Mouse (Mus musculus) MEL (cell line): ENCODE data around the gene Gm49388. TPM values are rescaled to one million over a fixed set of nuclear protein-coding genes. Genes with fewer than 3 reads are reported as not detected.

Source experiments
- DNase-seq: peaks from one replicate; pipeline ENCODE4 v3.0.0; 2011; ENCODE audit warnings: low read depth, low spot score
- H3K27ac ChIP-seq: 2 replicates; pipeline ENCODE4 v1.5.1; 2012; ENCODE audit warnings: low read depth, mild to moderate bottlenecking, control low read depth, low read length, moderate library complexity; ENCODE audit not compliant: control insufficient read depth
- H3K27me3 ChIP-seq, 2 experiments: fragments of 150-350 bp in 1 of 2; sonication (generic) in 1 of 2; 2 replicates each; pipeline ENCODE4 v1.6.1; 2012; ENCODE audit warnings: low read length in 2 of 2, mild to moderate bottlenecking in 2 of 2, improper control_type of control experiment in 1 of 2, moderate library complexity in 1 of 2; ENCODE audit not compliant: insufficient read depth in 2 of 2, control insufficient read depth in 1 of 2
- H3K36me3 ChIP-seq, 2 experiments: 2 replicates each; pipeline ENCODE4 v1.6.1; 2012 to 2014; ENCODE audit warnings: low read length in 2 of 2, improper control_type of control experiment in 1 of 2, inconsistent platforms in 1 of 2, mild to moderate bottlenecking in 1 of 2; ENCODE audit not compliant: insufficient read depth in 2 of 2, control insufficient read depth in 1 of 2
- H3K4me1 ChIP-seq, 2 experiments: fragments of 150-350 bp in 1 of 2; sonication (generic) in 1 of 2; 2 replicates each; pipeline ENCODE4 v1.6.1; 2012; ENCODE audit warnings: low read length in 2 of 2, improper control_type of control experiment in 1 of 2, mild to moderate bottlenecking in 1 of 2; ENCODE audit not compliant: insufficient read depth in 2 of 2, control insufficient read depth in 1 of 2
- H3K4me3 ChIP-seq, 2 experiments: fragments of 150-350 bp in 1 of 2; sonication (generic) in 1 of 2; 2 replicates each; pipeline ENCODE4 v1.5.1; 2012; ENCODE audit warnings: low read depth in 2 of 2, low read length in 2 of 2, mild to moderate bottlenecking in 2 of 2, moderate library complexity in 2 of 2, control low read depth in 1 of 2, improper control_type of control experiment in 1 of 2; ENCODE audit not compliant: control insufficient read depth in 1 of 2, insufficient read depth in 1 of 2
- H3K79me2 ChIP-seq: 2 replicates; pipeline ENCODE4 v1.6.1; 2012; ENCODE audit warnings: mild to moderate bottlenecking, low read length, moderate library complexity; ENCODE audit not compliant: control insufficient read depth, poor library complexity, insufficient read depth
- H3K9ac ChIP-seq: 2 replicates; pipeline ENCODE4 v1.6.1; 2012; ENCODE audit warnings: low read depth, mild to moderate bottlenecking, control low read depth, low read length, moderate library complexity; ENCODE audit not compliant: control insufficient read depth, poor library complexity, severe bottlenecking
- H3K9me3 ChIP-seq: fragments of 150-350 bp; sonication (generic); replicated peaks from 2 replicates; pipeline ENCODE4 v1.6.1; 2012; ENCODE audit warnings: mild to moderate bottlenecking, low read length, improper control_type of control experiment, moderate library complexity; ENCODE audit not compliant: insufficient read depth
- BHLHE40 ChIP-seq: IDR thresholded peaks from 2 replicates; pipeline ENCODE4 v1.6.1; 2012; ENCODE audit warnings: low read depth, mild to moderate bottlenecking, inconsistent platforms, low read length, improper control_type of control experiment, borderline replicate concordance
- CHD2 ChIP-seq: IDR thresholded peaks from 2 replicates; pipeline ENCODE4 v1.6.1; 2011; ENCODE audit warnings: low read length, improper control_type of control experiment
- GABPA ChIP-seq: IDR thresholded peaks from 2 replicates; pipeline ENCODE4 v1.6.1; 2012; ENCODE audit warnings: low read depth, mild to moderate bottlenecking, inconsistent platforms, low read length, improper control_type of control experiment, moderate library complexity
- GATA1 ChIP-seq: IDR thresholded peaks from 2 replicates; pipeline ENCODE4 v1.6.1; 2011; ENCODE audit warnings: low read depth, low read length, improper control_type of control experiment
- HCFC1 ChIP-seq: IDR thresholded peaks from 2 replicates; pipeline ENCODE4 v1.6.1; 2012; ENCODE audit warnings: low read depth, mild to moderate bottlenecking, inconsistent platforms, low read length, improper control_type of control experiment, moderate library complexity
- JUND ChIP-seq: IDR thresholded peaks from 2 replicates; pipeline ENCODE4 v1.6.1; 2011; ENCODE audit warnings: low read depth, mild to moderate bottlenecking, improper control_type of control experiment, low read length
- MAX ChIP-seq: IDR thresholded peaks from 2 replicates; pipeline ENCODE4 v1.6.1; 2011; ENCODE audit warnings: low read length, improper control_type of control experiment
- MEF2A ChIP-seq: IDR thresholded peaks from 2 replicates; pipeline ENCODE4 v1.6.1; 2014; ENCODE audit warnings: low read depth, mild to moderate bottlenecking, inconsistent platforms, low read length, improper control_type of control experiment; ENCODE audit not compliant: poor library complexity, insufficient replicate concordance, severe bottlenecking; ENCODE audit errors: extremely low read depth
- MYB ChIP-seq: IDR thresholded peaks from 2 replicates; pipeline ENCODE4 v1.6.1; 2011; ENCODE audit warnings: mild to moderate bottlenecking, low read depth, low read length, improper control_type of control experiment
- NRF1 ChIP-seq: IDR thresholded peaks from 2 replicates; pipeline ENCODE4 v1.6.1; 2014; ENCODE audit warnings: low read depth, mild to moderate bottlenecking, inconsistent platforms, low read length, improper control_type of control experiment, moderate library complexity; ENCODE audit not compliant: poor library complexity, insufficient read depth, severe bottlenecking
- POLR2AphosphoS5 ChIP-seq: IDR thresholded peaks from 2 replicates; pipeline ENCODE4 v1.6.1; 2012; ENCODE audit warnings: low read depth, borderline replicate concordance, mild to moderate bottlenecking, inconsistent platforms, low read length, moderate library complexity, mixed read lengths
- RCOR1 ChIP-seq: IDR thresholded peaks from 2 replicates; pipeline ENCODE4 v1.6.1; 2012; ENCODE audit warnings: low read depth, mild to moderate bottlenecking, inconsistent platforms, low read length, improper control_type of control experiment
- SIN3A ChIP-seq: IDR thresholded peaks from 2 replicates; pipeline ENCODE4 v1.6.1; 2012; ENCODE audit warnings: low read length, improper control_type of control experiment, inconsistent platforms
- SMC3 ChIP-seq: IDR thresholded peaks from 2 replicates; pipeline ENCODE4 v1.6.1; 2011; ENCODE audit warnings: low read depth, low read length, improper control_type of control experiment
- TAL1 ChIP-seq: IDR thresholded peaks from 2 replicates; pipeline ENCODE4 v1.6.1; 2012; ENCODE audit warnings: mild to moderate bottlenecking, inconsistent platforms, low read length, moderate library complexity, mixed read lengths
- ZKSCAN1 ChIP-seq: IDR thresholded peaks from 2 replicates; pipeline ENCODE4 v1.6.1; 2012; ENCODE audit warnings: low read depth, mild to moderate bottlenecking, inconsistent platforms, low read length, improper control_type of control experiment, moderate library complexity
- ZMIZ1 ChIP-seq: IDR thresholded peaks from 2 replicates; pipeline ENCODE4 v1.6.1; 2012; ENCODE audit warnings: low read depth, mild to moderate bottlenecking, inconsistent platforms, low read length, improper control_type of control experiment, moderate library complexity
- ZNF384 ChIP-seq: IDR thresholded peaks from 2 replicates; pipeline ENCODE4 v1.6.1; 2012; ENCODE audit warnings: low read depth, mild to moderate bottlenecking, inconsistent platforms, low read length, improper control_type of control experiment
- polyA plus RNA-seq, 2 experiments: library from polyadenylated mRNA; stranded (reverse) in 1 of 2; unstranded in 1 of 2; fragments of >175 nt in 1 of 2; fragments of >200 nt in 1 of 2; gene quantifications; 2 replicates each; pipeline versions ENCODE4 v1.2.1 to v1.2.4; 2012; ENCODE audit warnings: low replicate concordance in 2 of 2, low read depth in 1 of 2; ENCODE audit not compliant: insufficient read length in 2 of 2, insufficient read depth in 1 of 2, missing spikeins in 1 of 2
- total RNA-seq: library from RNA; depleted of rRNA; stranded (reverse); fragments of 300-350 nt; gene quantifications from 2 replicates; pipeline ENCODE4 v1.2.3, GENCODE M21; 2012

The Gm49388 gene
- total and polyA plus RNA-seq, 3 experiments, result 0.73 to 1.3 TPM; not detected in 1

- no peak overlapping the region for H3K4me3 ChIP-seq
- H3K4me1 ChIP-seq, result no peaks in the 10 kb centered on the region
- H3K27me3 ChIP-seq, result no peaks in the 10 kb centered on the region
- no peak overlapping the region for H3K27ac ChIP-seq
- TF ChIP-seq MEF2A (no peak), ZNF384 (no peak), TAL1 (no peak), ZKSCAN1 (no peak), SIN3A (no peak), HCFC1 (no peak), MAX (no peak), ZMIZ1 (no peak), POLR2AphosphoS5 (no peak), BHLHE40 (no peak), SMC3 (no peak), MYB (no peak)
- H3K79me2 ChIP-seq, result no peaks in the 10 kb centered on the region
- H3K9me3 ChIP-seq, result no peaks in the 10 kb centered on the region
- DNase-seq, result no peak
- H3K9ac ChIP-seq, result no peak overlapping the region
- H3K36me3 ChIP-seq, result peaks cover 0 to 2% of the 10 kb centered on the region in 2 experiments; a peak in 1 of 4 replicates
These were observed 33.3 kb upstream of the Gm49388 start for GRCm38 (mm10) chr7:127752069-127752468.

GRCm38 (mm10) chr7:127753158-127753557 lies 32.2 kb upstream of the Gm49388 start:
- no peak for DNase-seq
- Histone ChIP-seq H3K79me2 (no peaks in the 10 kb centered on the region), H3K36me3 (peaks cover 0 to 2% of the 10 kb centered on the region in 2 experiments; a peak in 1 of 4 replicates), H3K27ac (no peak overlapping the region), H3K4me1 (no peaks in the 10 kb centered on the region), H3K27me3 (no peaks in the 10 kb centered on the region), H3K9ac (no peak overlapping the region), H3K9me3 (no peaks in the 10 kb centered on the region)
- TF ChIP-seq GABPA (no peak), NRF1 (no peak), RCOR1 (no peak), MAX (no peak), MEF2A (no peak), JUND (no peak), GATA1 (no peak), CHD2 (no peak)
- TF ChIP-seq, all 39 proteins: peak for 0
- no peak overlapping the region for H3K4me3 ChIP-seq
